Mouse (Mus musculus): ENCODE results near the gene Fmnl2.

Fmnl2 gene

DNA sequence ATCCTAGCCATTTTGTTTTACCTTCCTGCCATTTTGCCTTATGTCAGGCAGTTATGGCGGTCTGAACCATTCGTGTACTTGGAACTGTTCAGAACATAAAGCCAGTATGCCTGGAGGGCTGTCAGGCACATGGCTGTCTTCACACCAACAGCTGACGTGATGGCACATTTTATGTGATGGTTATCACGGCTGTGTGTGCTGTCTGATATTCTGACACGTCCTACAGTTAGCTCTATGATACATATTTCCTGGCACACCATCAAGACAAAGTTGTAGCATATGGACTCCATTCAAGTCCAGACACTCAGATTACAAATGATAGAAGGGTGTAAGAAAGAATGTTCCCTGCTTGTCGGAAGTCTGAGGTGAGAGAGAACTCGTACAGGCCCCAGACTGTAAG, 248.4 kb downstream of the Fmnl2 start:
- no peak for DNase-seq (ENCODE audit: low spot score)

DNA sequence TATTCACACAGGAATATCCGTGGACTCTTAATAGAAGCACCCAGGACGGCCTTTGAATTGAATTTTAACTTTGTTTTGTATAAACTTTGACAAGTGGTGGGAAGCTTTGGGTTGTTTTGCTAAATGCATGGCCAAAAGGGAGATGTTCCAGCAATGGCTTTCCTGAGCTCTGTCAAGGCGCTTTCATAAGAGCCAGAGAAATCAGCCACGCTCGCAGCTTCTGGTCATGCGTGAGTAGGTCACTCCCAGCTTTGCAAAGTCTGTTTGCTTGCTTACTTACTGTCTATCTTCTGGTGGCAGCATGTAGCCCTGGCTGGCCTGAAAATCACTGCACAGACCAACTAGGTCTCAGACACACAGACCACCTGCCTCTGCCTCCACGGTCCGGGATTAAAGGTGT, 248.8 kb downstream of the Fmnl2 start:
- no peak for DNase-seq (ENCODE audit: low spot score)

DNA sequence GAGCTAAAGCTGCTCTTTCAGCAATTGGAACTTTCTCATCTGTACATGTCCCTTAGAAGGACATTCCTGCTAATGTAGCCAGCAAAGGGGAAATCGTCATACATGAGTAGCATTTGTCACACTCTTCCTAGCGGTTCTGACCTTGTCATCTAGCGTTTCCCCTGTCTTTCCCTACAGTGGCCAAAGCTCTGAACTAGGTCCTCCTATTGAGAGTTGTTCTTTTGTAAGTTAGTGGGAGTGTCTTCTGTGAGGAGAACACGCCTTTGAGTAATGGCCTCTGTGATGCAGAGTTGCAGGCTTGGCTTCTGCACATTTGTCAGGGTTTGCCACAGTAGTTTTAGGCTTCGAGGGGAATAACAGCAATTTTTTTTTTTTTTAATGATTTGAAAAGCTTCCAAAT, 250.9 kb downstream of the Fmnl2 start:
- DNase-seq (ENCODE audit: low spot score), result no peak

DNA sequence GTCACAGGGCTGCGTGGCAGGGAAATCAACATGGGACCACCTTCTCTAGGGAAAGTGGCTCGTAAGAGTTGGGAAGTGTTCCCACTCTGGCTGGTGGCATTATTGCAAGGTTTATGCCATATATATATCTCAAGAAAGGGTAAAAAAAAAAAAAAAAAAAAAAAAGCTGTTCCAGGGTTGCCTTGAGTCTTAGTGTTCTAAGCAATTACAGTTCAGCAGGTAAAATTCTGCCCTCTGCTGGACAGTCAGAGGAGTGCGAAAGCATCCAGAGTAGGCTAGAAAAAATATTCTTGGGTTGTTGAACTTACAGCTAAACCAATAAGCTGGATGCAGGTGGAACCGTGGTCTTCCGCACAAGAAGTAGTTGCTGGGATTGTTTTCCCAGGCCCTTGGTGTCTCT, 264.1 kb downstream of the Fmnl2 start:
- no peak for DNase-seq (ENCODE audit: low spot score)

DNA sequence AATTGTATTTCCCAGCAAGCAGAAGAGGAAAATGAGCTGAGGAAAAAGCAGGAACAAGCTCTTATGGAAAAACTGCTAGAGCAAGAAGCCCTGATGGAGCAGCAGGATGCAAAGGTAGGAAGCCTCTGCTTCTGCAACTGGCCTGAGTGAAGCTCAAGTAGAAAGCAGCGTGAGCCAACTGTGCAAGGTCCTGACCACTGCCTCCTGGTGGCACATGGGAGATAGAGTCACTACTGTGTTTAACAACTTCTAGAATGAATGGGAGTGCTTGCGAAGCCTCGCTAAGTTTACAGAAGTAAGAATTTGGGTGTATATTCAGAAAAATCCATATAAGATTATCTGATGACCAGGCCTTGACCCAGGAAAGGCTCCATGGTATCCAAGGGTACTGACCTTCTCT, 268.3 kb downstream of the Fmnl2 start:
- no peak for DNase-seq (ENCODE audit: low spot score)

DNA sequence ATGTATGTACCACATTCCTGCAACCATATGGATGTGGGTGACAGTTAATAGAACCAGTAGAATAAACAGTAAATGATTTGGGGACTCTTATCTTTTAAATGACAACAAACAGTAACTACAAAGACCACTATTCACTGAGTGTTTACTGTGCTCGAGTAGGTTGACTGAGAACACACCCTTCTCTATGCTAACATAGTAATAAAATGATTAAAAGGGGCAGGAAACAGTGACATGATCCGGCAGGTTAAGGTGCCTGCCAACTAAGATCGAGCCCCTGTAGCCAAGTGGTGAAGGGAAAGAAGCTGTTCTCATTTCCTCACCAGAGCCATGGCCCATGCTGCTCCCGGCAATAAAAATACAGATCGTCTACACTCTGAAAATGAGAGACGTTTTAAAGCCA, 271.4 kb downstream of the Fmnl2 start:
- DNase-seq (ENCODE audit: low spot score), result no peak

DNA sequence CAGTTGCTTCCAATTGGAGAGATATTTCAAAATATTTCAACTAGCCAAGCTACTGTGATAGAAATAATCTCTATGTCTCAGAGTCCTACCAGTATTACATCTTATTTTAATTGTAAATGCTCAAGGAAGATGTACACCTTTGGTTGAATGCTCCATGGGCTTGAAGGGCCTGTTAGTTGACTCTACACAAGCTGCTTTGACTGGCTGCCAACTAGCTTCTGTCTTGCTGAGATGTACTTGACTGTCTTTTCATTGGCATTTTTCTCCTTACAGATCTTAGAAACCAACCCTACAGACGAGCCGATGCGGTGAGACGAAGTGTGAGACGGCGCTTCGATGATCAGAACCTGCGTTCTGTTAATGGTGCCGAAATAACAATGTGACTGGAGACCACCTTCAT, 273.9 kb downstream of the Fmnl2 start:
- no peak for DNase-seq (ENCODE audit: low spot score)

DNA sequence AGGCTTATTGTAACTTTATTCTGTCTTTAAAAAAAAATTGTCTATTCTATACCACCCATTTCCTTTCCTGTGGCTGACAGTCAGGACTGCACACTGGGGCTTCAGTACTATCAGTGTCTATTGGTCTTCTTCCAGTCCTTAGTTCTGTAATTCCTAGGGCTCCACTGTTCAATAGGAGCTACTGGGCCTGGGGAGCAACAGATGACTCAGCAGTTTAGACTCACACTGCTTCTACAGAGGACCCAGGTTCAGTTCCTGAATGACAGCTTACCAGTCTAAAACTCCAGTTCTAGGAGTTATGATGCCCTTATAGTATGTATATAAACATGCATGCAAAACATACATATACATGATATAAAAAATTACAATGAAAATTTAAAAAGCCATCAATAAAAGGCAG, 289.2 kb downstream of the Fmnl2 start:
- DNase-seq (ENCODE audit: low spot score), result no peak

DNA sequence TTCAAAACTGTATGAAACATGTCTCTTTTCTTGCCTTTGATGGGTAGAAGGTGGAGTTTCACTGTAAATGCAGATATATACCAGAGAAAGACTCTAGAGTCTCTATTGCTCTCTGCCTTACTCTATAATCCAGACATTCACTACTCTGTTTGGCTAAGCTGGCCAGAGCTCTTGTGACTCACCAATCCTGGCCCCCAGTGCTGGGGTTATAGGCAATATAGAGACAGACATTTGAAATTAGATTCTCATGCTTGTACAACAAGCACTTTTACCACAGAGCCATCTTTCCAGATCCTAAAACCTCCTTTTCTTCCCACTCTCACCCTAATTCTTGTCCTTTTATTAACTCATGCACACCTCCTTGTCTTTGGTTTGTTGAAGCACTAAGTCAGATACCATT, 316.3 kb downstream of the Fmnl2 start:
- DNase-seq (ENCODE audit: low spot score), result no peak

DNA sequence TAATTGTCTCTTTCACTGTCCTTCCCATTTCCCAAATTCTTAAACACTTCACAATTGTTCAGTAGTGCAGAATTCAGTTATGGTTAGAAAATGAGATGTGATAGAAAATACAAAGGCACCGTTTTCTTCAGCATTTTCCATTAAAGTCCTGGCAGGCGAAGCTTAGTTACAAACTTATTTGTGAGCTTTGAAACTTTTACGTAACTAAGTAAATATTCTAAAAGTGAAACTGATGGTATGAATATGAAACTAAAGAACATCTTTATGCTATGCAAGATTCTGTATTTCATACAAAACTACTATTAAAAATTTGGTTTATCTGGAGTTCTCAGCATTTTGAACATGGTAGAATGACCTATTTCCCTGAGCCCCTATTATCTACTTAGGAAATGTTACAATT, 321.3 kb downstream of the Fmnl2 start:
- DNase-seq (ENCODE audit: low spot score), result no peak

DNA sequence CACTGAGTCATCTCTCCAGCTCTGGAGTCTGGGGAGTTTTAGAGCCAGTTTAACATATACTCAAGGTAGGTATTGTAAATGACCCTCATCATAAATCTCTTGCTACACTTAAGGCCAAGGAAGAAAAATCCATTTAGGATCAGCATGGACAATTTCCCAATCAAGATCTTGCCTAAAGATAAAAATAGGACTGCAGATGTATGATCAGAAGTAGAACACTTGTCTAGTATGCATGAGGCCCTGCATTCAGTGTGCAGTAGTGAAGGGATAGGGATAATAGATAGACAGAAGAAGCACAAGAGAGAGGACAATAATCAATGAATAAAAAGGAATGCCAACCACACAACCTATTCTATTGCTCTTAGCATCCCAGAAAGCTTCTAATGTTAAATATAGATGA, 322.2 kb downstream of the Fmnl2 start:
- no peak for DNase-seq (ENCODE audit: low spot score)
